Mouse (Mus musculus) brown adipose tissue, adult 24 weeks (tissue): ENCODE results near the gene Tnip3. TPM values are rescaled to one million over a fixed set of nuclear protein-coding genes. Genes with fewer than 3 reads are reported as not detected.

ENCODE experiments used
- H3K27ac ChIP-seq: fragments of 200-500 bp; replicated peaks from 2 replicates; pipeline ENCODE4 v1.5.1; 2012; ENCODE audit warnings: low read depth, mild to moderate bottlenecking, low read length
- H3K4me1 ChIP-seq: fragments of 200-500 bp; 2 replicates; pipeline ENCODE4 v1.6.1; 2012; ENCODE audit warnings: low read length, mixed read lengths; ENCODE audit not compliant: control insufficient read depth, insufficient read depth, insufficient read length
- H3K4me3 ChIP-seq: fragments of 200-500 bp; 2 replicates; pipeline ENCODE4 v1.5.1; 2012; ENCODE audit warnings: low read depth, mild to moderate bottlenecking, low read length, moderate library complexity; ENCODE audit not compliant: insufficient read depth
- polyA plus RNA-seq: library from polyadenylated mRNA; stranded (reverse); fragments of >200 nt; gene quantifications from 2 replicates; pipeline ENCODE4 v1.2.4, GENCODE M21; 2012; ENCODE audit not compliant: missing spikeins, insufficient read depth, insufficient read length

The Tnip3 gene
- polyA plus RNA-seq, 1 experiment = 1.5 TPM

DNA sequence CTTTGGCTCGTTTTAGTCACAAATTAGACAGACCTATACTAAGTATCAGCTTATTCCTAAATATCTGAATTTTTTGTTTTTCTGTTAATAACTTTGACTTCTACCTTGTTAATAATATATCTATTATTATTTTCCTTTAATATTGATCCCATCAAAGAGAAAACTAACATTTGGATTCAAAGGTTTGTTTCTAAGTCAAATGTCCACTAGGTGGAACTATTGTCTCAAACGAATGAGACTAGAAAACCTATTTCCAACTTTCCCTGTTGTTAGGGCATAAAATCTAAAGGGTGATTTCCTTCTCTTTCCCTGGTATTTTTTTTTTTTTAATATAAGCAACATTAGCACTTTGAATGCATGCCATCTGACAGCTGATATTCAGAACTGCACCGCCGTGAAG, 126.3 kb downstream of the Tnip3 start:
- Histone ChIP-seq H3K4me1 (no peaks in the 10 kb centered on the region), H3K27ac (no peak overlapping the region), H3K4me3 (no peak overlapping the region)

- H3K4me3 ChIP-seq = no peak overlapping the region
- no peaks in the 10 kb centered on the region for H3K4me1 ChIP-seq
- no peak overlapping the region for H3K27ac ChIP-seq
Measured at GRCm38 (mm10) chr6:65661272-65661671, 136.2 kb downstream of the Tnip3 start.

- H3K4me1 ChIP-seq = no peaks in the 10 kb centered on the region
- no peak overlapping the region for H3K4me3 ChIP-seq
- no peak overlapping the region for H3K27ac ChIP-seq
Measured at GRCm38 (mm10) chr6:65662050-65662449, 136.9 kb downstream of the Tnip3 start.

GRCm38 (mm10) chr6:65663990-65664389, 138.9 kb downstream of the Tnip3 start:
- Histone ChIP-seq H3K27ac (no peak overlapping the region), H3K4me1 (no peaks in the 10 kb centered on the region)

GRCm38 (mm10) chr6:65666295-65666694, 141.2 kb downstream of the Tnip3 start:
- H3K27ac ChIP-seq = no peak overlapping the region
- no peaks in the 10 kb centered on the region for H3K4me1 ChIP-seq
- no peak overlapping the region for H3K4me3 ChIP-seq

More at GRCm38 (mm10) chr6:65663990-65664389, 138.9 kb downstream of the Tnip3 start:
- no peak overlapping the region for H3K4me3 ChIP-seq

DNA sequence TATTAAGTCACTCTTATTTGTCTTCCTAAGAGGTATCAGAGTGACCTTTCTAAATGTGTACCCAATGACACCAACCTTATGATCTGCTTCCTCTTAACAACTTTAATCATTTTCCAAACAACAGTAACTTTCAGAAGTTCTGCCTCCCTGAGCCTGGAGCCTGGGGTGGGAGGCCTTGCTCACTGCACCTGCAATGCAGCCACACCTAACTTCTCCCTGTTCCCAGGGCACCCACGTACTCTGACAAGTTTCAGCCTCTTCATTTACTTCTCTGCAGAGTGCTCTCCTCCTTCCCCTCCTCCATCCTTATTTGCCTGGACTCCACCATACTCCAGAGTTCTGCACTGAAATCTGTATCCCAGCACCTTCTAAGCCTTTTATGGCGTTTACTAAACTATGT, 144.9 kb downstream of the Tnip3 start:
- Histone ChIP-seq H3K4me1 (peaks cover 5% of the 10 kb centered on the region; the same call in 1 of the 2 replicates), H3K27ac (no peak overlapping the region), H3K4me3 (no peak overlapping the region)

- Histone ChIP-seq H3K4me3 (peak overlapping the region; percentile 60), H3K27ac (no peak overlapping the region), H3K4me1 (peaks cover 5% of the 10 kb centered on the region; the same call in 1 of the 2 replicates)
Measured at GRCm38 (mm10) chr6:65670981-65671411, 145.9 kb downstream of the Tnip3 start.

DNA sequence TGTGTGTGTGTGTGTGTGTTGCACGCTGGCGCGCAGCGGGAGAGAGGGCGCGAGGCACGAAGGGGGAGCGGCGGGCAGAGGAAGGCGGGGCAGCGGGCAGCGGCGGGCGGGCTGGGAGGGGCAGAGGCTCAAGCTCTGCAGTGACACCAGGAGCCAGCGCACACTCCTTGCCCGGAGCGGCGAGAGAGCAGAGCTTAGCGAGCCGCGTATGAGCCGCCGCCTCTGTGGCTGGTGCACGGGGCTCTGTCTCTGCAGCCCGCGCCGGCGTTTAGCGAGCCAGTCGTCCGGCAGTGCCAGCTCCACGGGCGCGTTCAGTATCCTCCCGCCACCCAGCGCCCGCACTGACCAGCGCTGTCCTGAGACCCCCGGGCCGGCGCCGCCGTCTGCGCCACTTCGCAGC, 146.3 kb downstream of the Tnip3 start, which contains the start of gene Ndnf:
Ndnf (plus strand) TSS at position 140 of the 400 bp plus-strand sequence.
- Histone ChIP-seq H3K27ac (no peak within 1 kb of the TSS), H3K4me3 (peak within 1 kb of the TSS; percentile 60), H3K4me1 (peaks cover 5% of the 10 kb centered on the region; the same call in 1 of the 2 replicates)

GRCm38 (mm10) chr6:65672131-65673031, 147.3 kb downstream of the Tnip3 start:
- Histone ChIP-seq H3K4me1 (peaks cover 5% of the 10 kb centered on the region; the same call in 1 of the 2 replicates), H3K27ac (no peak overlapping the region)

More at GRCm38 (mm10) chr6:65672131-65673031, 147.3 kb downstream of the Tnip3 start:
- peak overlapping the region; percentile 60 for H3K4me3 ChIP-seq

Other genes with a start within 250 kb of the Tnip3 start
- not detected in 2 replicates for gene C130060K24Rik, start 144.2 kb upstream of the Tnip3 start, polyA plus RNA-seq
- gene Ndnf, start 146.3 kb downstream of the Tnip3 start, polyA plus RNA-seq = 0.67 TPM in 1 of 2 replicates, not detected in the other